Mouse (Mus musculus): ENCODE results near the gene Cage1.

Gene Cage1

DNA sequence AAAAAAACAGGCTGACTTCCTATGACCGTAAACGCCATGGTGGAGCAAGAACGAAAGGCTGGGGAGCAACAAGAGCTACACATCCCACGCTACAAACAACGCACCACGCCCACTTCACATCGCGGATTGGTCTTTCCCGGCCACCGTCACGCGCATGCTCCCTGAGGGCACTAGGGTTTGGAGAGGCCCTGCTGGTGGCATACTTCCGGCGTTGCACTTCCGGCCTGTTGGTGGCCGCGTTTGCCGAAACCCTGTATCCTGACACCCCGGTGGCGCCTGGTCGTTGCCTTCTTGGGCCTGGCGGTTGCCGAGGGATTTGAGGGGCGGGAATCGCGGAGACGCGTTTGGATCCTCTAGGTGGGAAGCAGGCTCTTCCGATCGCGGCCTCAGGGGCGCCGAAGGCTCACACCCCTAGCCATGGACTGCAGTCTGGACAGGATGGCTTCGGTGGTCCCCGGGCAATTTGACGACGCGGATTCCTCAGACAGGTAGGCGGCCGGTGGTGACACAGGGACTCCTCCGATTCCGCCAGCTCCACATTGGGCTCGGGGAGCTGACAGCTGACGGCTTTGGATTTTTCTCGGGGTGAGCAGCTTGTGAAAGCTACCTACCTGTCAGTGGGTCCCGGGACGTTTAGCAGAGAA is at the start of gene Cage1:
Gene Cage1, minus strand, starts transcription at position 26 of the 644 bp plus-strand sequence.
- DNase-seq: peak; percentile 98

DNA sequence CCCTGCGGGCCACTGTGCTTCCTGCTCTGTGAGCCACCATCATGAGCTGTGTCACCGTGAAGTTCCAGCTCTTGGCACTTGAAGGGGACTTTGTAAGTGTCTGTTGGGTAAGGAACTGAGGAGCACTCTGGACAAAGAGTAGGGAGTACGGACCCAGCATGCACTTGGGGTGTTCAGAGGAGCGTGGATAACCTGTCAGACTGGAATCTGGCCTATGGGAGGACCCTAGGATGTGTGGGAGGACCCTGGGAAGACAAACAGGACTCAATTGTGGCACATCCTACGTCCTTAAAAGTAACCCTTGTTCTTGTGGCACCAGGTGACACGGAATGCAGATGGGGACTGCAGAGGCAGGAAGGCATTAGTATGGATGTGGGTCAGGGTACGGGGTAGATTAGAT is 44.3 kb upstream of the Cage1 start:
- DNase-seq: no peak

DNA sequence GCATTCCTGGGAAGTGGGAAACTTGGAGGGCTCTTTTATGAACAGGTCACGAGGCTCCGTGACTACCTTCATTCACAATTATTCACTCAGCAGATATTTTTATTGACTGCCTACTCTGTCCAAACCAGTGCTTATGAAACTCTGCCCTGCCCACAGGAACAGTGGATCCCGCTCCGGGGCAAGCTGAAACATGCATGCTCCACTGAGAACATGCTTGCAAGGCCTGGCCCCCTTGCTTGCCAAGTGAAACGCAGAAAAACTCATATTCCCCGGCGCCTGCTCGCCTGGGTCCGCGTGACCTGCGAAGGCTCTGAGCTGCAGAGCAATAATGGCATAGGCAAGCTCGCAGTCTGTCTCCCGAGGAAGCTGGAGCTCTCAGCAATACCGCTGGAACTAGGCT is 43.9 kb upstream of the Cage1 start:
- DNase-seq: no peak

- DNase-seq: no peak
Measured at GRCm38 (mm10) chr13:38080014-38080413, 43.1 kb upstream of the Cage1 start.

- DNase-seq: no peak
Measured at GRCm38 (mm10) chr13:38079366-38079765, 42.5 kb upstream of the Cage1 start.

DNA sequence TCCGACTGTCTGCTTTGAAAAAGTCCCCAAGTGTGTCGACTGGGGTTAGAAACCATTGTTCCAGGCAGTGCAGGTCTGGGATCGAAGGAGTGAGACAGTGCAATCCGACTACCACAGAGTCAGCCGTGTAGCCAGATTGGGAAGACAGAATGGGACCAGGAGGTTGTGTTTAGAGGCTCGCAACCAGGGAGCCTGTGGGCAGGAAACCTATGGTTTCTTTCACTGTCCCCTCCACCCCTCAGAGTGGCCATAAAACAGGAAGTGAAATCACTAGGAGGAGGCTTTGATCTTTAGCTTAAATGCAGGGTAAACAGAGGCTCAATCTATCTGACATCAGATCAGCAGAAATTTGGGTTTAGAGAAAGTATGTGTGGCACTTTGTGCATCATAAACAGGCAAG is 42.0 kb upstream of the Cage1 start:
- DNase-seq: no peak

GRCm38 (mm10) chr13:38077113-38077512 is 40.2 kb upstream of the Cage1 start:
- DNase-seq: peak; percentile 36

- no peak for DNase-seq
Measured at GRCm38 (mm10) chr13:38074404-38074803, 37.5 kb upstream of the Cage1 start.

DNA sequence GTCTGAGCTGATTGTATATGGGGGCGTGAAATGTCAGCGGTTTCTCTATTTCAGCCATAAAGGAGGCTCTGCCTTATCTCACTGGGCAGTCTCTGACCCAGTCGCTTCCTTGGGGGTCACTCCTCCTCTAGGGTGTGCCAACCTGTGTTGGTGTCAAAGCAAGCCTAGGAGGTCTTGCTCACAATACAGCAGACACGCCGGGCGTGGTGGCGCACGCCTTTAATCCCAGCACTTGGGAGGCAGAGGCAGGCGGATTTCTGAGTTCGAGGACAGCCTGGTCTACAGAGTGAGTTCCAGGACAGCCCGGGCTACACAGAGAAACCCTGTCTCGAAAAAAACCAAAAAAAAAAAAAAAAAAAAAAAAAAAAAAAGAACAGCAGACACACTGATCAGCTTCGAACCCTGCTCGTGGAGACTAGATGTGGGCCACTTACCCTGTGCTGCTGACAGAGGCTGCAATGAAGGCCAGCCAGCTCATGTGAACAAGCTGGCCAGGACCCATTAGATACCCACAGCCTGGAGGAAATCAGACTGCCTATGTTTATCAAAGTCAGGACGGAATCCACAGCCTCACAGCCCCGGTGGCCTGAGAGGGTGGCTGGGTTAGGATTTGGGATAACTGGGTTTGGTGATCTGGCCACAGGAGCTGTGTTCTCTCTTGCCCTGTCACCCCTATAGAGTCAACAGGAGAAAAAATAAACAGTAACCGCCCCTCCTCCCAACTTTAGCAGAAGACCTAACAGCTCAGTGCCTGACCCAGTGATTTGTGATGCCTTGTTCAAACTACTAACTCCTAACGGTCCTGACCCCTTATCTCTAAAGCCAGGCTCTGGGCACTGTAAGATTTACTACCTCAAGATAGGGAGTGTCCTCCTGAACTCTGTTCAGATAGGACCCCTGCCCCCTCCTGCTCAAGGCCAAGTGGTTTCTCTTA is 36.8 kb upstream of the Cage1 start:
- no peak for DNase-seq

- peak; percentile 59 for DNase-seq
Measured at GRCm38 (mm10) chr13:38070945-38071344, 34.1 kb upstream of the Cage1 start.

DNA sequence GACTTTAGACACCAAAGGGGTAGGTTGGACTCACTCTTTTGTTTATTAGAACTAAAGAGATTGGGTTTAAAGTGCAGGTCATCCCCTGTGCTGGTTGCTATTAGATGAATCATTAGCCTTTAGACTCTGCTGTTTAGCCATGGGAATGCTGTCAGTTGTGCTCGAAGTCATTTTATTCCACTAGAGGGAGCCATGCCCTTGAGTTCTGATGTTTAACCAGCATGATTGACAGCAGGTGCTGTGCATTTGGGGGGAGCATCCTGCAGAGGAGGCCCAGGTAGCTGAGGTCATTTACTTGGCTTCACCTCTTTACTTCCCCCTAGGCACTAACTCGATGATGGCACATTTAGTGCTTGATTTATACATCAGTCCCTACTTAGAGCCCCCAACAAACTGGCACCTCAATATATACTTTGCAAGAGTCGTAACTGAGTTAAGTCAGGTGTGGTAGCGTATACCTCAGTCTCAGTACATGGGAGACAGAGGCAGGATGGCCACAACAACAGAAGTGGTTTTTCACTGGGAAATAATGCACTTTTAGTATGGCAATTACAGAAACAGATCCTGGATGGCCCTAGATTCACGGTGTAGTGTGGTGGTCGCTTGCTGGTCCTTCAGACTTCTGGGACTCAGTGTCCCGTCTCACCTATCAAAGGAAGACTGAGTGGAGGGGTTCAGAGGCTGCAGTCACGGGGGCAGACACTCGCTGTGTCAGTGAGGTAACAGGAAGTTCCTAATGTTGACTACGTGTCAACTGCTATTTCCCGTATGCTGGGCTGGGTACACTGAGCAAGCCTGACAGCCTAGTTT is 28.2 kb upstream of the Cage1 start:
- DNase-seq: peak; percentile 71

GRCm38 (mm10) chr13:38062678-38063077 is 25.8 kb upstream of the Cage1 start:
- DNase-seq: no peak

- DNase-seq: no peak
Measured at GRCm38 (mm10) chr13:38049888-38050287, 13.0 kb upstream of the Cage1 start.

GRCm38 (mm10) chr13:38037811-38038210 is 942 bp upstream of the Cage1 start:
- DNase-seq: peak; percentile 21

GRCm38 (mm10) chr13:38036343-38037043 is 376 bp downstream of the Cage1 start, which contains the start of gene Riok1:
Gene Riok1, plus strand, starts transcription at chr13:38036995.
- DNase-seq: peak; percentile 20

GRCm38 (mm10) chr13:38028407-38028806 is 8.5 kb downstream of the Cage1 start:
- no peak for DNase-seq

DNA sequence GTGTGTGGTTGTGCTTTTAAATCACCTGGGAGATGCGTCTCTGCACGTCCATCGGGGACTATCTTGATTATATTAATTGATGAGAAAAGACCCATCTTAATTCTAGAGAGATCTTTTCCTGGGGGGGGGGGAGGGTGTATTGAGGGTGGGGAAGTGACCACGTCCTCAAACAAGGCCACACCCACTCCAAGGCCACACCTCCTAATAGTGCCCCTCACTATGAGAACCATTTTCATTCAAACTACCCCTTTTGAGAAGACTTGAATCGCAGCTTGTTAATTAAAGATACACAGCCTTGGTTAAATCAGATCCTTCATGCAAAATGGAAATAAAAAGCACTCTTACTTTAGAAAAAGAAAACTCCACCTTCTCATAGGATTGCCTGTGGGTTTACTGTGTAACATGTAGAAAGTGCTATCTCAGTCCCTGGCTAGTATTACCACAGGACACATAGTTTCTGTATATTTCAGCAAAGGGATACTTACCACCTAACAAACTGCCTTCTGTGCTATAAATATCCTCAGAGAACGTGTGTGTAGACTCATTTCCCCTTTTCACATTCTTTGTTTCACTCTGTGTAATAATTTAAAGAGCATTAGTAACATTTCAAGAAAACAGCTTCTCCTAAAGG is 9.1 kb downstream of the Cage1 start:
- no peak for DNase-seq

- DNase-seq: no peak
Measured at GRCm38 (mm10) chr13:38025874-38026273, 11.0 kb downstream of the Cage1 start.

DNA sequence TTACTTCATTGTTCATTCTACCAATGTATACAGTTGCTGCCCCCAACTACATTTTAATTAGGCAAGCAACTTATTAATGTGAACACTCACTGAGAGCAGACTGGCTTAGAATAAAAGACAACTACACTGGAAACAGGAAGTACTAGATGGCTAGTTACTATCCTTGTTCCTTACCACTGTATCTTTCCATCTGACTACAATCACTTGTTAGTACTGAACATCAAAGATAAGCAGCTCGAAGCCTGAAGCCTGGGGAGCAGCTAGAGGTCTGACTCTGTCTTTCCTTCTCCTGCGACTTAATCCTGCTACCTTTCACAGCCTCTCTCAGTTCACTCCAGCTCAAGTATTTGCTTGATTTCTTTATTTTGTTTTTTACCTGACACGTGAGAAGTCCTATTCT is 18.1 kb downstream of the Cage1 start:
- no peak for DNase-seq

DNA sequence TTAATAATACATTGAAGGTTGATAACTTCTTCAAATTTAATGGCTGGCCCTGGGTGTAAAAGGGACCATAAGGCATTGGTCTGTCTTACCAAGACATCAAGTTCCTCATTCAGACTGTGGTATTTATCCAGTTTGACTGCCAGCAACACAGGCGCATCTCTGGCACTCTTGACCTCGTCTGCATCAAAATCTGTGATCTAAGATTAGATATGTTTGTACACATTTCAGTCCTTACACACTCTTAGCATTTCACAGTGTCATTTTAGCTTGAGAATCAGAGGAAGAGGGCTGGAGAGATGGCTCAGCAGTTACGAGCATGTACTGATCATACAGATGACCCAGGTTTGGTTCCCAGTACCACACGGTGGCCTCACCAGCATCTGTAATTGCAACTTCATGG is 21.3 kb downstream of the Cage1 start:
- no peak for DNase-seq

- DNase-seq: no peak
Measured at GRCm38 (mm10) chr13:38012436-38012835, 24.4 kb downstream of the Cage1 start.

DNA sequence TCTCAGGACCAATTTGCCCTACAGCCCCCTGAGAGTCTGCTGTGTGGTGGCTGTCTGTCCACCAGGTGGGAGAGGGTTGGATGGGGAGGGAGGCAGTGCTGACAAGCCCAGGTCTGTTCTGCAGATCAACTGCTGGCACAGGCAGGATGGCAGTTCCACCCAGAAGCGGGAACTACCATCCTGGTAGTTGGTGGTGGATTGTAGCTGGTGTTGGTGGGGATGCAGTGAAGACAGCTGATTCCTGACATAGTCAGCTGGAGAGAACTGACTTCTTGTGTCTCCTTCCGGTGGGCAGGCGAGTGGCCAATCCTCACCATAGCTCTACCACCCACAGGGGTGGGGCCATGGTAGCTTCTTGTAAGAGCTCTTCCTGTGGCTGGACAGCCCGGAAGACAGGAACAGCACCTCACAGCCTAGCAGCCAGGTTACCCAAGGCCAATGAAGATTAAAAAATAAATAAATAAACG is 26.4 kb downstream of the Cage1 start:
- DNase-seq: no peak
